Comparison of ENCODE assay signal across 22 mouse cellular contexts in the genomic region with DNA sequence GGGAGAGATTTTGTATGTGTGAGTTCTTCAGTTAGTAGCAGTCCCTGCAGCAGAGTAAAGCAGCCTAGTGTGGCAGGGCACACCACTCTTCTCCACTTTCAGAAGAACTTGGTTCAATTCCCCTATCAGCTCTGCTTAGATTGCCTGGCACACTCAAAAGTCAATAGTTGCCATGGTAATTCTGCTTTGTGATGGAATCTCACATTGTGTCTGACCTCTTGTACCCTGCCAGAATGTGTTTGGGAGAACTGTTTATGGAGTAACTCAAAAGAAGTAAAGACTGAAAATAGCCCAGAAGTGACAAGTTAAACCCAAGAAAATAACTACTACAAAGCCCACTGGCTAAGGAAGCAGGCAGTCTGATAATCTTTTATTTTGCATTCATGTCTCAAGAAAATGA.
"Had no signal": no experiment of that assay in that cellular context is flagged by ENCODE, and none has a peak within 500 bp of the region (broad histone marks: within the 10 kb centered on the region; RNA-seq: fewer than 3 reads in every experiment).

No protein-coding gene starts in this region.

- H3K9me3 ChIP-seq: intestine, embryonic 15.5 days; kidney, embryonic 15.5 days; limb, embryonic 10.5 days; limb, embryonic 13.5 days; liver, embryonic 15.5 days; midbrain, embryonic 12.5 days; midbrain, embryonic 15.5 days; neural tube, embryonic 12.5 days; neural tube, embryonic 15.5 days; stomach, embryonic 15.5 days had no signal

- H3K36me3 ChIP-seq: intestine, embryonic 15.5 days; kidney, embryonic 15.5 days; limb, embryonic 10.5 days; limb, embryonic 13.5 days; liver, embryonic 15.5 days; midbrain, embryonic 12.5 days; midbrain, embryonic 15.5 days; neural tube, embryonic 12.5 days; neural tube, embryonic 15.5 days; stomach, embryonic 15.5 days had no signal

- DNase-seq: kidney, adult 11 months; kidney, adult 8-10 months; kidney, postnatal 10 days; kidney, postnatal 36 days; right cerebral cortex, postnatal 14 days; right cerebral cortex, postnatal 4 days; spleen, adult 18-20 months; thymus, adult 2 months; thymus, postnatal 14 days; thymus, postnatal 4 days had no signal

- ATAC-seq: intestine, embryonic 15.5 days; midbrain, embryonic 15.5 days had no signal

- H3K27ac ChIP-seq: intestine, embryonic 15.5 days; kidney, embryonic 15.5 days; limb, embryonic 10.5 days; limb, embryonic 13.5 days; liver, embryonic 15.5 days; macrophage; midbrain, embryonic 12.5 days; midbrain, embryonic 15.5 days; neural tube, embryonic 12.5 days; neural tube, embryonic 15.5 days; stomach, embryonic 15.5 days had no signal

- H3K4me1 ChIP-seq: intestine, embryonic 15.5 days; kidney, embryonic 15.5 days; limb, embryonic 10.5 days; liver, embryonic 15.5 days; midbrain, embryonic 12.5 days; midbrain, embryonic 15.5 days; neural tube, embryonic 12.5 days; stomach, embryonic 15.5 days had no signal

- H3K27me3 ChIP-seq: intestine, embryonic 15.5 days; kidney, embryonic 15.5 days; limb, embryonic 13.5 days; midbrain, embryonic 12.5 days; midbrain, embryonic 15.5 days; neural tube, embryonic 12.5 days; neural tube, embryonic 15.5 days; stomach, embryonic 15.5 days had no signal

- H3K4me3 ChIP-seq: intestine, embryonic 15.5 days; kidney, embryonic 15.5 days; limb, embryonic 10.5 days; limb, embryonic 13.5 days; liver, embryonic 15.5 days; midbrain, embryonic 12.5 days; midbrain, embryonic 15.5 days; neural tube, embryonic 12.5 days; neural tube, embryonic 15.5 days; stomach, embryonic 15.5 days had no signal

- H3K9ac ChIP-seq: intestine, embryonic 15.5 days; kidney, embryonic 15.5 days; limb, embryonic 13.5 days; liver, embryonic 15.5 days; midbrain, embryonic 12.5 days; midbrain, embryonic 15.5 days; neural tube, embryonic 12.5 days; neural tube, embryonic 15.5 days; stomach, embryonic 15.5 days had no signal

- H3K4me2 ChIP-seq: intestine, embryonic 15.5 days; kidney, embryonic 15.5 days; limb, embryonic 13.5 days; liver, embryonic 11.5 days; liver, embryonic 15.5 days; midbrain, embryonic 12.5 days; midbrain, embryonic 15.5 days; neural tube, embryonic 12.5 days; neural tube, embryonic 15.5 days; stomach, embryonic 15.5 days had no signal
